Mouse (Mus musculus): ENCODE results near the gene Tmem161a.

DNA sequence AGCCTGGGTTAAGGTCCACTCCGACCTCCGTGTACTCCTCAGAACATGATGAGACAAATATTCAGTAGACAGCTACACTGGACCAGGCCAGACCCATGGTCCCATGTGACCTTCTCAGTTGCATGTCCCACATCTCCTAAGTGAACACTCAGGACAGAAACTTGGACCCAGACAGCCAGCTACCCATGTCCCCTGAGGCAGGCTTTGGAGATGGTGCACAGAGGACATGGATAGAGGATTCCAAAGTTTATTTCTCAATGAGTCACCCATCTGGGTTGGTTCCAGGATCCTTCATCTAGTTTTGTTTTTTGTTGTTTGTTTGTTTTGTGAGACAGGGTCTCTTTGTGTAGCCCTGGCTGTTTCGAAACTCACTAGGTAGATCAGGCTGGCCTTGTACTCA is 48.8 kb downstream of the Tmem161a start:
- TF ChIP-seq CTCF (IDR thresholded peaks at IDR 0.05; ENCODE audit: extremely low read depth, insufficient read depth, low read length), result no peak
- no peak for TF ChIP-seq POLR2A (IDR thresholded peaks at IDR 0.05; ENCODE audit: extremely low read depth, insufficient read depth, low read length)

Data from cortical plate, adult 2 months (tissue).